Mouse (Mus musculus): ENCODE results near the gene Bace1. TPM values are rescaled to one million over a fixed set of nuclear protein-coding genes. Genes with fewer than 3 reads are reported as not detected.
A peak's percentile ranks its signal among the peaks of the same experiment; 100 is the strongest.

The Bace1 gene
- polyA plus RNA-seq, 1 experiment = 6.9 TPM

- H3K4me3 ChIP-seq (ENCODE audit: extremely low read depth, insufficient read depth, insufficient read length) = no peak overlapping the region
Measured at GRCm38 (mm10) chr9:45815113-45815512, 23.3 kb upstream of the Bace1 start.

GRCm38 (mm10) chr9:45815525-45815924, 22.9 kb upstream of the Bace1 start:
- TF ChIP-seq CTCF (IDR thresholded peaks at IDR 0.05; ENCODE audit: extremely low read depth, insufficient read depth, insufficient read length, insufficient replicate concordance) (no peak), POLR2A (IDR thresholded peaks at IDR 0.05; ENCODE audit: low read depth, low read length) (no peak)
- Histone ChIP-seq H3K27me3 (ENCODE audit: control insufficient read depth, insufficient read depth, low read length) (no peaks in the 10 kb centered on the region), H3K36me3 (ENCODE audit: control insufficient read depth, insufficient read depth, low read length) (no peaks in the 10 kb centered on the region), H3K4me1 (ENCODE audit: control insufficient read depth, insufficient read depth, insufficient read length) (no peaks in the 10 kb centered on the region; the same call in 1 of the 2 replicates), H3K4me3 (ENCODE audit: extremely low read depth, insufficient read depth, insufficient read length) (no peak overlapping the region), H3K27ac (ENCODE audit: insufficient read depth, low read length) (peak overlapping the region; percentile 4; the same call in 1 of the 2 replicates)
- 53% methylated on average over 10 of the region's 10 CpGs for WGBS
- DNase-seq (ENCODE audit: low read depth in 1 of 2, low spot score in 2 of 2) = no peak

More at GRCm38 (mm10) chr9:45815113-45815512, 23.3 kb upstream of the Bace1 start:
- DNase-seq (ENCODE audit: low read depth in 1 of 2, low spot score in 2 of 2) = no peak
- no peak for TF ChIP-seq POLR2A (IDR thresholded peaks at IDR 0.05; ENCODE audit: low read depth, low read length)
- no peak for TF ChIP-seq CTCF (IDR thresholded peaks at IDR 0.05; ENCODE audit: extremely low read depth, insufficient read depth, insufficient read length, insufficient replicate concordance)
- no peaks in the 10 kb centered on the region for H3K27me3 ChIP-seq (ENCODE audit: control insufficient read depth, insufficient read depth, low read length)
- peak overlapping the region; percentile 4; the same call in 1 of the 2 replicates for H3K27ac ChIP-seq (ENCODE audit: insufficient read depth, low read length)
- H3K36me3 ChIP-seq (ENCODE audit: control insufficient read depth, insufficient read depth, low read length) = no peaks in the 10 kb centered on the region
- no peaks in the 10 kb centered on the region; the same call in 1 of the 2 replicates for H3K4me1 ChIP-seq (ENCODE audit: control insufficient read depth, insufficient read depth, insufficient read length)
- 88% methylated on average over 9 of the region's 9 CpGs for WGBS

- Histone ChIP-seq H3K27ac (ENCODE audit: insufficient read depth, low read length) (no peak overlapping the region), H3K36me3 (ENCODE audit: control insufficient read depth, insufficient read depth, low read length) (peaks cover 2% of the 10 kb centered on the region; the same call in 1 of the 2 replicates), H3K4me3 (ENCODE audit: extremely low read depth, insufficient read depth, insufficient read length) (no peak overlapping the region), H3K4me1 (ENCODE audit: control insufficient read depth, insufficient read depth, insufficient read length) (no peaks in the 10 kb centered on the region; the same call in 1 of the 2 replicates), H3K27me3 (ENCODE audit: control insufficient read depth, insufficient read depth, low read length) (no peaks in the 10 kb centered on the region)
- TF ChIP-seq CTCF (IDR thresholded peaks at IDR 0.05; ENCODE audit: extremely low read depth, insufficient read depth, insufficient read length, insufficient replicate concordance) (no peak), POLR2A (IDR thresholded peaks at IDR 0.05; ENCODE audit: low read depth, low read length) (no peak)
- DNase-seq (ENCODE audit: low read depth in 1 of 2, low spot score in 2 of 2) = no peak
- WGBS = 32% methylated on average over 9 of the region's 9 CpGs
Measured at GRCm38 (mm10) chr9:45818406-45819011, 19.9 kb upstream of the Bace1 start.

- Histone ChIP-seq H3K4me1 (ENCODE audit: control insufficient read depth, insufficient read depth, insufficient read length) (no peaks in the 10 kb centered on the region; the same call in 1 of the 2 replicates), H3K27ac (ENCODE audit: insufficient read depth, low read length) (peak overlapping the region; percentile 39; the same call in 1 of the 2 replicates), H3K4me3 (ENCODE audit: extremely low read depth, insufficient read depth, insufficient read length) (peak overlapping the region; percentile 93), H3K27me3 (ENCODE audit: control insufficient read depth, insufficient read depth, low read length) (no peaks in the 10 kb centered on the region), H3K36me3 (ENCODE audit: control insufficient read depth, insufficient read depth, low read length) (no peaks in the 10 kb centered on the region)
- TF ChIP-seq CTCF (IDR thresholded peaks at IDR 0.05; ENCODE audit: extremely low read depth, insufficient read depth, insufficient read length, insufficient replicate concordance) = no peak
- TF ChIP-seq POLR2A (IDR thresholded peaks at IDR 0.05; ENCODE audit: low read depth, low read length) = no peak
- 16% methylated on average over 23 of the region's 23 CpGs for WGBS
- no peak for DNase-seq (ENCODE audit: low read depth in 1 of 2, low spot score in 2 of 2)
Measured at GRCm38 (mm10) chr9:45827663-45828290, 10.6 kb upstream of the Bace1 start.

- Histone ChIP-seq H3K4me3 (ENCODE audit: extremely low read depth, insufficient read depth, insufficient read length) (peak within 1 kb of the TSS; percentile 93), H3K27ac (ENCODE audit: insufficient read depth, low read length) (peak within 1 kb of the TSS; percentile 39; the same call in 1 of the 2 replicates), H3K4me1 (ENCODE audit: control insufficient read depth, insufficient read depth, insufficient read length) (no peaks in the 10 kb centered on the region; the same call in 1 of the 2 replicates), H3K36me3 (ENCODE audit: control insufficient read depth, insufficient read depth, low read length) (no peaks in the 10 kb centered on the region), H3K27me3 (ENCODE audit: control insufficient read depth, insufficient read depth, low read length) (no peaks in the 10 kb centered on the region)
- under 1% methylated on average over 31 of the region's 31 CpGs for WGBS
- peak; percentile 62 to 86 for DNase-seq (ENCODE audit: low read depth in 1 of 2, low spot score in 2 of 2)
- TF ChIP-seq CTCF (IDR thresholded peaks at IDR 0.05; ENCODE audit: extremely low read depth, insufficient read depth, insufficient read length, insufficient replicate concordance) = no peak
Measured at GRCm38 (mm10) chr9:45828291-45828963, 10.0 kb upstream of the Bace1 start, which contains the start of gene Cep164. TSS of gene Cep164 (minus strand) at chr9:45828691.

- 45% methylated on average over 10 of the region's 10 CpGs for WGBS
- H3K27ac ChIP-seq (ENCODE audit: insufficient read depth, low read length) = no peak overlapping the region
- no peaks in the 10 kb centered on the region; the same call in 1 of the 2 replicates for H3K4me1 ChIP-seq (ENCODE audit: control insufficient read depth, insufficient read depth, insufficient read length)
- H3K27me3 ChIP-seq (ENCODE audit: control insufficient read depth, insufficient read depth, low read length) = no peaks in the 10 kb centered on the region
- H3K36me3 ChIP-seq (ENCODE audit: control insufficient read depth, insufficient read depth, low read length) = no peaks in the 10 kb centered on the region
- peak overlapping the region; percentile 14; the same call in 1 of the 2 replicates for H3K4me3 ChIP-seq (ENCODE audit: extremely low read depth, insufficient read depth, insufficient read length)
- peak; percentile 78 to 79 for DNase-seq (ENCODE audit: low read depth in 1 of 2, low spot score in 2 of 2)
- TF ChIP-seq POLR2A (IDR thresholded peaks at IDR 0.05; ENCODE audit: low read depth, low read length) (no peak), CTCF (IDR thresholded peaks at IDR 0.05; ENCODE audit: extremely low read depth, insufficient read depth, insufficient read length, insufficient replicate concordance) (peak; percentile 58; the same call in 1 of the 2 replicates)
Measured at GRCm38 (mm10) chr9:45829107-45829506, 9.3 kb upstream of the Bace1 start.
